Mouse (Mus musculus) olfactory bulb, adult 2 months (tissue): Measurements from ENCODE around the gene Spock1. TPM values are rescaled to one million over a fixed set of nuclear protein-coding genes. Genes with fewer than 3 reads are reported as not detected.

Experiments used
- H3K27ac ChIP-seq: fragments of 200-500 bp; 2 replicates; pipeline ENCODE4 v1.5.1; 2012; ENCODE audit warnings: low read depth, low read length; ENCODE audit not compliant: insufficient read depth
- H3K4me1 ChIP-seq: fragments of 200-500 bp; 2 replicates; pipeline ENCODE4 v1.6.1; 2012; ENCODE audit warnings: low read length; ENCODE audit not compliant: control insufficient read depth, insufficient read depth
- H3K4me3 ChIP-seq: fragments of 200-500 bp; 2 replicates; pipeline ENCODE4 v1.5.1; 2012; ENCODE audit warnings: mild to moderate bottlenecking, low read depth, low read length, moderate library complexity; ENCODE audit not compliant: insufficient read depth
- CTCF ChIP-seq: fragments of 200-500 bp; IDR thresholded peaks from 2 replicates; pipeline ENCODE4 v1.5.1; 2012; ENCODE audit warnings: low read depth, mild to moderate bottlenecking, low read length, moderate library complexity; ENCODE audit not compliant: insufficient read depth
- POLR2A ChIP-seq: fragments of 200-500 bp; IDR thresholded peaks from 2 replicates; pipeline ENCODE4 v1.6.1; 2012; ENCODE audit warnings: mild to moderate bottlenecking, low read depth, low read length, moderate library complexity; ENCODE audit not compliant: insufficient read depth
- WGBS: fragments of 180-500 bp; shearing (Covaris S2); methylation state at CpG from one replicate; pipeline ENCODE4 v1.1.7; 2018; 5-methylcytosine and 5-hydroxymethylcytosine counted together
- polyA plus RNA-seq: library from polyadenylated mRNA; stranded (reverse); fragments of >200 nt; gene quantifications from 2 replicates; pipeline ENCODE4 v1.2.4, GENCODE M21; 2012; ENCODE audit warnings: low replicate concordance; ENCODE audit not compliant: missing spikeins, insufficient read depth, insufficient read length

Gene Spock1
- polyA plus RNA-seq, 1 experiment, result not detected

DNA sequence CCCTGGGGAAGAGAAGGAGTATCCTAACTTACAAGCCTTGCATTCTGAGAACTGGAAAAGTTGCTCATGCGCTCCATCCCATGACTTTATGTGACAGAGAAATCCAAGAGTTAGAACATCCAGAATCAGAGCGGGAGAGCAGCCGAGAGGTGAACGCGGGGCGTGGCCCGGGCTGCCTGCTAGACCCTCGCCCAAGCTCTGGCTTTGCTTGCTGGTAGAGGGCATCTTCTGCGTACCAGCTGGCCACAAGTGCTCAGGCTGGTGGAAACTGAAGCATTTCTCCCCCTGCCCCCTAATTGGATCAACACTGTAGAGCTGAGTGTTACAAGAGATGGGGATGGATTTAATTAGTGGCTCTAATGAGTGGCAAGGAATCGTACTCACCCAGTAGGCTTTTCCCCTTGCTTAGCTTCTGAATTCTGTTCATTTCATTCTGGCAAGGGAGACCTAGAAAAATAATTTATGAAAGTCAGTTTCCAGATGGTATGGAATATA, 472.4 kb downstream of the Spock1 start:
- WGBS, result 86% methylated on average over 10 of the region's 10 CpGs
- Histone ChIP-seq H3K27ac (no peak overlapping the region), H3K4me1 (no peaks in the 10 kb centered on the region), H3K4me3 (no peak overlapping the region)
- TF ChIP-seq CTCF (no peak), POLR2A (no peak)

DNA sequence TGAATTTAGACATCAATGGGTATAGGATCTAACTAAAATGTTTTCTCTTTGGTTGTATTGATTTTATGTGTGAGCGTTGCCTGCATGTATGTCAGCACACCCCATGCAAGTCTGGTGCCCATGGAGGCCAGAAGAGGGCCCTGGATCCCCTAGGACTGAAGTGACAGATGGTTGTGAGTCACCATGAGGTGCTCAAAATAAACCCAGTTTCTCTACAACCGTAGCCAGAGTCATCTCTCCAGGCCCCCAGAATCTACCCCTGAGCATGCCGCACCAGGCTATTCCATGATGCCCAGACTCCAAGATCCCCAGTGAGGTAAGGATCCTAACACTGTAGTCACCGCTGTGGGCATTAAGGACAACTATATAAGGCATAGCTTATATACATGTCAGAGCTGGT, 474.3 kb downstream of the Spock1 start:
- H3K4me3 ChIP-seq, result no peak overlapping the region
- no peak overlapping the region for H3K27ac ChIP-seq
- peaks cover 5% of the 10 kb centered on the region for H3K4me1 ChIP-seq
- WGBS, result 84% methylated on average over 4 of the region's 4 CpGs
- TF ChIP-seq CTCF, result no peak
- TF ChIP-seq POLR2A, result no peak

DNA sequence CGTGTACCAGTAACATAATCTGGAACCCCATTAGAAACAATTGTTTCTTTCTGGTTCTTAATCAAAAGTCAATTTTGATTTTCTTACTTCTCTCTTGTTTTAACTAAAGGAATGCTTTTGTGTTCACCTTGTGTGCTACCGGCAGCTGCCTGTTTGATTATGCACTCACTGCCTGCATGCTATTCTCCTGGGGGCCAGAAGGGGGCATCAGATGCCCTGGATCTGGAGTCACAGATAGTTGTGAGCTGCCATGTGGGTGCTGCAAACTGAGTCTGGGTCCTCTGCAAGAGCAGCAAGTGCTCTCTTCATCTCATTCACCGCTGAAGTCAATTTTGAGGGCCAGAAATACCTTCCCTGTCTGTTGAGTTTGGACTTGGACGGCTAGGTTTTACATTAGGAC, 476.3 kb downstream of the Spock1 start:
- 91% methylated on average over 4 of the region's 4 CpGs for WGBS
- Histone ChIP-seq H3K4me3 (no peak overlapping the region), H3K4me1 (peaks cover 5% of the 10 kb centered on the region), H3K27ac (no peak overlapping the region)
- TF ChIP-seq POLR2A (no peak), CTCF (no peak)

DNA sequence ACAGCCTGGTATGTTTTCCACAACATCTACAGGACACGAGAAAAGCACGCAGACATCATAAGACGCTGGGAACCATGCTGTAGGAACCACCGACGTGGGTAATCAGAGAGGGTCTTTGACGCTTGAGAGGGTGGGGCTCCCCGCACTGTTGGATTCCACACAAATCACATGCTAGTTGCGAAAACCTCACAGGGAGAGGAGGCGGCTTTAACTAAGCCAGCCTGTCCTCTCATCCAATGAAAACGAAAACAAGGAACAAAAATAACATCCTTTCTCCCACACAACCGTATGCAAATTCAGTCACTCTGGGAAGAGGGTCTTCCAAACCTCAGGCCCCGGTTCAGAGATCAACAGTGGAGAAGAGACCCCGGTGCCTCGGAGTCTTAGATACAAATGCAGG, 479.3 kb downstream of the Spock1 start:
- 52% methylated on average over 14 of the region's 14 CpGs for WGBS
- Histone ChIP-seq H3K4me1 (peaks cover 5% of the 10 kb centered on the region), H3K27ac (no peak overlapping the region), H3K4me3 (no peak overlapping the region)
- TF ChIP-seq POLR2A (no peak), CTCF (no peak)

DNA sequence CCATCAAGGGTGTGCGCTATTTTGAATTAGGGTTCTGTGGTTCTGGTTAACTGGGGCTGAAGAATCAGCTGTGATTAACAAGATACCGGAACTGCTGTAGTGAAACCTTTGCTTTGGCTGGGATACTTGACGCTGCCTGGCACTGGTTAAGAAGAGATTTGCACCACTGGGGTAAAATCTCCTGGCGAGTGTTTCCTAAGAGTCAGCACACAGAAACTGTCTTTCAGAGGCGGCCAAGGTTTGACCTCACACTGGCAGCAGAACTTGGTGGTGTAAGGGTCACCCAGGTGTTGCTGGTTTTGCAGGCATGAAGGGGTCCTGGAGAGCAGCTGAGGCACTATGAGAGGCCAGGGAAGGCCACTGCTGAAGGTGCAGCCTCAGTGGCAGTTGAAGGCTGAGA, 489.4 kb downstream of the Spock1 start:
- no peak overlapping the region for H3K4me3 ChIP-seq
- 80% methylated on average over 5 of the region's 5 CpGs for WGBS
- no peak overlapping the region for H3K27ac ChIP-seq
- no peaks in the 10 kb centered on the region for H3K4me1 ChIP-seq
- TF ChIP-seq CTCF (no peak), POLR2A (no peak)

DNA sequence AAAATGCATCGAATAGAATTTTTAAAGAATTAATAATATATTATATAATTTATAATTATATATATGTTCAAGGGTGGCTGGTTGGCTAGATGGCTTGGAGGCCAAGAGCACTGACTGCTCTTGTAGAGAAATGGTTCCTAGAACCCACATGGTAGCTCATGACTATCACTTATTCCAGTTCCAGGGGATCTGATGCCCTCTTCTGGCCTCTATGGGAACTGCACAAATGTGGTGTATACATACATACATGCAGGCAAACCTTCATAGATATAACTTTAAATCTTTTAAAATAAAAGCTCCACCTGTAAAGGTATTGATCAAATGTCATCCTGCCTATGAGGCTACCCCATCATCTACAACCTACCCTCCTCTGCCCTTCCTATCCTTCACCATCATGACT, 493.4 kb downstream of the Spock1 start:
- Histone ChIP-seq H3K4me1 (no peaks in the 10 kb centered on the region), H3K27ac (no peak overlapping the region), H3K4me3 (no peak overlapping the region)
- TF ChIP-seq POLR2A, result no peak
- TF ChIP-seq CTCF, result no peak
- WGBS, result 100% methylated on average over 1 of the region's 1 CpGs

DNA sequence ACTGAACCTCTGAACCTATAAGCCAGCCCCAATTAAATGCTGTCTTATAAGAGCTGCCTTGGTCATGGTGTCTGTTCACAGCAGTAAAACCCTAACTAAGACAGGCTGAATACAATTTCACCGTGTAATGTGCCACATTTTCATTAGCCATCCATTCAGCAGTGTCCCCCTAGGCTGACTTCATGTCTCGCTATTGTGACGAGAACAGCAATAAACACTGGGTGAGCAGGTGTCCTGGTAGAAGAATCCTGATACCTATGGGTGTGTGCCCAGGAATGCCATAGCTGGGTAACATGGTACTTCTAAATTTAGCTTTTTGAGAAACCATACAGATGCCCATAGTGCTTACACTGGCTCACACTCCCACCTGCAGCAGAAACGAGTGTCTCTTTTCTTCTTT, 500.5 kb downstream of the Spock1 start:
- WGBS, result 85% methylated on average over 4 of the region's 4 CpGs
- TF ChIP-seq CTCF (no peak), POLR2A (no peak)
- Histone ChIP-seq H3K4me3 (no peak overlapping the region), H3K4me1 (no peaks in the 10 kb centered on the region), H3K27ac (no peak overlapping the region)

DNA sequence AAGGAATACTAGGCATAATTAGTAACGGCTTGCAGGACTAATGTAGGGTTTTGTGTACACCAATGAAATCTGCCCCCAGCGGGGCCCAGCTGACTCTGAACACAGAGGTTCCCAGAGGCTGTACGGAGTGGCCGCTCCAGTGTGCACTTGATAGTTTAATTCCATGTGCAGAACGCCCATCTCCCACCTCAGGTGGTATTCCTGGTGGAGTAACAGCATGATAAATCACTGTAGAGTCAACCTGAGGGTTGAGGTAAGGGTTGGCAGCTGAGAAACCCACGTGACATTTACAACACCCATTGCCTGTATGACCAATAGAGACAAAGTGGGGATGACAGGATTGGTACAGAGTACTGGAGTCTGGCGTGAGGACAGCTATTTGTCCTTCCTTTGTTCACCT, 505.7 kb downstream of the Spock1 start:
- Histone ChIP-seq H3K4me1 (no peaks in the 10 kb centered on the region), H3K4me3 (no peak overlapping the region), H3K27ac (no peak overlapping the region)
- 94% methylated on average over 7 of the region's 7 CpGs for WGBS
- TF ChIP-seq POLR2A (no peak), CTCF (no peak)

DNA sequence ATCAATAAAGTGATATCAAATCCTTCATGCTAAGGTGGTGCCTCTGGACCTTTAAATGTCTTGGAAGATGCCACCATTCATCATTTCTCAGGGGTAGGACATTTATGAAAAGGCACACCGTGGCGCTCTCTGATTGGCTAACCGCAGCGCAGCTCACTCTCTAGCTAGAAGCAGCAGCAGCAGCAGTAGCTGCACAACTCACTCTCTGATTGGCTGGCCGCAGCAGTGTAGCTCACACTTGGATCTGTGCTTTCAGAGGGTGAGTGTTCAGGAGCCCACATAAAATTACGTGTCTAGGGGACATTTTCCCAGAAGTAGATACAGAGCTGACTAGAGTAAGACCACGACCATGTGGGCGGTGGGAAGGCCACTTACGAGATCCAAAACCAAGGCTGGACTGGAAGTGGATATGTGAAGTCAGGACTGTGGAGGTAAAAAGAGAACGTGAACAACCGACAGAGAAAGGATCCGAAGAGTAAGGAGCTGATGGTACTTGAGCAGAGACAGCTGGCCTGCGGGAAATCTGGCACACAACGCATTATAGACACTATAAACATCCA, 535.9 kb downstream of the Spock1 start:
- Histone ChIP-seq H3K4me3 (no peak overlapping the region), H3K4me1 (no peaks in the 10 kb centered on the region), H3K27ac (no peak overlapping the region)
- TF ChIP-seq CTCF, result no peak
- no peak for TF ChIP-seq POLR2A
- 92% methylated on average over 14 of the region's 14 CpGs for WGBS

Other genes with a start within 250 kb of the Spock1 start
- gene Klhl3, start 205.3 kb upstream of the Spock1 start, polyA plus RNA-seq, result not detected in 2 replicates
- 114 TPM in 1 of 2 replicates, not detected in the other for gene Hnrnpa0, start 220.2 kb upstream of the Spock1 start, polyA plus RNA-seq
- gene Idnk, start 249.3 kb upstream of the Spock1 start, polyA plus RNA-seq, result not detected in 2 replicates